Mouse (Mus musculus): ENCODE results near the gene Rplp0. TPM values are rescaled to one million over a fixed set of nuclear protein-coding genes. Genes with fewer than 3 reads are reported as not detected.
A peak's percentile ranks its signal among the peaks of the same experiment; 100 is the strongest.

Gene Rplp0
- polyA plus RNA-seq, 1 experiment: 3,361 TPM

DNA sequence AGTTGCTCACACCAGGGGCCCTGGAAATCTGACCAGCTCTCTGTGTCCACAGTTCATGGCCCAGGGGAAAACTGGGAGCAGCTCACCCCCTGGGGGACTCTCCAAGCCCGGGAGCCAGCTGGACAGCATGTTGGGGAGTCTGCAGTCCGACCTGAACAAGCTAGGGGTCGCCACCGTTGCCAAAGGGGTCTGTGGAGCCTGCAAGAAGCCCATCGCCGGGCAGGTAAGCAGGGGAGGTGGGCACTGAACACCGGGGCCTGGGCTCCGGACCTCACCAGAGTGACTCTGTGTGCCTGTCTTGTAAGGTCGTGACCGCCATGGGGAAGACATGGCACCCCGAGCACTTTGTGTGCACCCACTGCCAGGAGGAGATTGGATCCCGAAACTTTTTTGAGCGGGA, 7.5 kb upstream of the Rplp0 start:
- H3K4me2 ChIP-seq (ENCODE audit: low read depth): no peak overlapping the region
- TF ChIP-seq POLR2AphosphoS2 (IDR thresholded peaks at IDR 0.05; ENCODE audit: insufficient read length, low read depth) (no peak), USF1 (IDR thresholded peaks at IDR 0.05; ENCODE audit: low read depth) (no peak), POLR2A (IDR thresholded peaks at IDR 0.05; ENCODE audit: insufficient read length, low read depth) (no peak), MYOG (IDR thresholded peaks at IDR 0.05; ENCODE audit: control insufficient read depth in 1 of 3, insufficient read depth in 1 of 3, insufficient read length in 2 of 3, low read depth in 2 of 3) (no peak), MAX (IDR thresholded peaks at IDR 0.05; ENCODE audit: low read depth) (no peak), CEBPB (IDR thresholded peaks at IDR 0.05; ENCODE audit: insufficient read depth, poor library complexity, severe bottlenecking) (no peak), REST (IDR thresholded peaks at IDR 0.05; ENCODE audit: insufficient read depth, insufficient read length) (no peak), MYOD1 (IDR thresholded peaks at IDR 0.05; ENCODE audit: control insufficient read depth in 1 of 3, insufficient read length in 2 of 3, low read depth in 2 of 3) (no peak), TCF12 (IDR thresholded peaks at IDR 0.05; ENCODE audit: insufficient read depth, poor library complexity, severe bottlenecking) (no peak), E2F4 (IDR thresholded peaks at IDR 0.05; ENCODE audit: insufficient read depth) (no peak), TCF3 (IDR thresholded peaks at IDR 0.05; ENCODE audit: insufficient read length, low read depth) (no peak), SRF (IDR thresholded peaks at IDR 0.05; ENCODE audit: control insufficient read depth, insufficient read length, low read depth) (no peak)
- no peak overlapping the region for H3K4me3 ChIP-seq
- no peaks in the 10 kb centered on the region for H3K27me3 ChIP-seq (ENCODE audit: control insufficient read depth, insufficient read depth, insufficient read length)
- no peak overlapping the region for H3ac ChIP-seq (ENCODE audit: control insufficient read depth, insufficient read length)
- H3K79me2 ChIP-seq (ENCODE audit: control insufficient read depth, insufficient read depth): no peaks in the 10 kb centered on the region
- H3K36me3 ChIP-seq (ENCODE audit: control insufficient read depth, insufficient read depth): peaks cover 4% of the 10 kb centered on the region

GRCm38 (mm10) chr5:115553801-115554420, 5.4 kb upstream of the Rplp0 start:
- Histone ChIP-seq H3K79me2 (ENCODE audit: control insufficient read depth, insufficient read depth) (no peaks in the 10 kb centered on the region), H3K36me3 (ENCODE audit: control insufficient read depth, insufficient read depth) (no peaks in the 10 kb centered on the region)
- TF ChIP-seq MAX (IDR thresholded peaks at IDR 0.05; ENCODE audit: low read depth) (no peak), REST (IDR thresholded peaks at IDR 0.05; ENCODE audit: insufficient read depth, insufficient read length) (no peak), MYOD1 (IDR thresholded peaks at IDR 0.05; ENCODE audit: control insufficient read depth in 1 of 3, insufficient read length in 2 of 3, low read depth in 2 of 3) (no peak), CEBPB (IDR thresholded peaks at IDR 0.05; ENCODE audit: insufficient read depth, poor library complexity, severe bottlenecking) (no peak), E2F4 (IDR thresholded peaks at IDR 0.05; ENCODE audit: insufficient read depth) (no peak), POLR2AphosphoS2 (IDR thresholded peaks at IDR 0.05; ENCODE audit: insufficient read length, low read depth) (no peak), SRF (IDR thresholded peaks at IDR 0.05; ENCODE audit: control insufficient read depth, insufficient read length, low read depth) (no peak), MYOG (IDR thresholded peaks at IDR 0.05; ENCODE audit: control insufficient read depth in 1 of 3, insufficient read depth in 1 of 3, insufficient read length in 2 of 3, low read depth in 2 of 3) (no peak), TCF3 (IDR thresholded peaks at IDR 0.05; ENCODE audit: insufficient read length, low read depth) (no peak), TCF12 (IDR thresholded peaks at IDR 0.05; ENCODE audit: insufficient read depth, poor library complexity, severe bottlenecking) (no peak), USF1 (IDR thresholded peaks at IDR 0.05; ENCODE audit: low read depth) (no peak), POLR2A (IDR thresholded peaks at IDR 0.05; ENCODE audit: insufficient read length, low read depth) (no peak)

GRCm38 (mm10) chr5:115554536-115555291, 4.6 kb upstream of the Rplp0 start:
- H3K4me3 ChIP-seq: no peak overlapping the region
- H3K4me2 ChIP-seq (ENCODE audit: low read depth): no peak overlapping the region
- H3ac ChIP-seq (ENCODE audit: control insufficient read depth, insufficient read length): no peak overlapping the region
- H3K27me3 ChIP-seq (ENCODE audit: control insufficient read depth, insufficient read depth, insufficient read length): no peaks in the 10 kb centered on the region
- H3K79me2 ChIP-seq (ENCODE audit: control insufficient read depth, insufficient read depth): peaks cover 2% of the 10 kb centered on the region
- TF ChIP-seq USF1 (IDR thresholded peaks at IDR 0.05; ENCODE audit: low read depth) (no peak), TCF3 (IDR thresholded peaks at IDR 0.05; ENCODE audit: insufficient read length, low read depth) (no peak), MYOD1 (IDR thresholded peaks at IDR 0.05; ENCODE audit: control insufficient read depth in 1 of 3, insufficient read length in 2 of 3, low read depth in 2 of 3) (no peak), CEBPB (IDR thresholded peaks at IDR 0.05; ENCODE audit: insufficient read depth, poor library complexity, severe bottlenecking) (no peak), MYOG (IDR thresholded peaks at IDR 0.05; ENCODE audit: control insufficient read depth in 1 of 3, insufficient read depth in 1 of 3, insufficient read length in 2 of 3, low read depth in 2 of 3) (no peak), TCF12 (IDR thresholded peaks at IDR 0.05; ENCODE audit: insufficient read depth, poor library complexity, severe bottlenecking) (no peak), E2F4 (IDR thresholded peaks at IDR 0.05; ENCODE audit: insufficient read depth) (no peak), SRF (IDR thresholded peaks at IDR 0.05; ENCODE audit: control insufficient read depth, insufficient read length, low read depth) (no peak), MAX (IDR thresholded peaks at IDR 0.05; ENCODE audit: low read depth) (no peak), POLR2A (IDR thresholded peaks at IDR 0.05; ENCODE audit: insufficient read length, low read depth) (no peak), POLR2AphosphoS2 (IDR thresholded peaks at IDR 0.05; ENCODE audit: insufficient read length, low read depth) (no peak), REST (IDR thresholded peaks at IDR 0.05; ENCODE audit: insufficient read depth, insufficient read length) (no peak)
- no peaks in the 10 kb centered on the region for H3K36me3 ChIP-seq (ENCODE audit: control insufficient read depth, insufficient read depth)

More at GRCm38 (mm10) chr5:115553801-115554420, 5.4 kb upstream of the Rplp0 start:
- H3K4me3 ChIP-seq: no peak overlapping the region
- no peak overlapping the region for H3K4me2 ChIP-seq (ENCODE audit: low read depth)
- H3K27me3 ChIP-seq (ENCODE audit: control insufficient read depth, insufficient read depth, insufficient read length): no peaks in the 10 kb centered on the region
- H3ac ChIP-seq (ENCODE audit: control insufficient read depth, insufficient read length): no peak overlapping the region

DNA sequence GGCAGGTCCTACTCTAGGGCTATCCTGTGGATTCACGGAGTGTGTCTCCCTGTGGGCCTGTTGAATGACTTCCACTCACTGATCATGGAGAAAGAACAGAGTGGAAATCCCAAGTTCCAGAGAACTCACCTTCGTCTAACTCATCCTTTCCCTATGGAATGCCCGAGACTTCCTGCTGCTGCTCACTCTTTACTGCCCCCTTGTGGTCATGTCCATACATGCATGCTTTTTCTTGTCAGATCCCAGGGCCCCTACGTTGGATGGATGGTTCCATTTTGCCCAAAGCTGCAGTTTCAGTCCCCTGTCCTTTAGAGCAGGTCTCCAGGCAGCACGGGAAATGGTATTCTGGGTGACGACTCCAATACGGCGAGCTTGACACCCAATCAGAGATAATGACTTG, 3.0 kb upstream of the Rplp0 start:
- H3K79me2 ChIP-seq (ENCODE audit: control insufficient read depth, insufficient read depth): peaks cover 17% of the 10 kb centered on the region
- no peak overlapping the region for H3K4me2 ChIP-seq (ENCODE audit: low read depth)
- no peaks in the 10 kb centered on the region for H3K27me3 ChIP-seq (ENCODE audit: control insufficient read depth, insufficient read depth, insufficient read length)
- no peak overlapping the region for H3K4me3 ChIP-seq
- TF ChIP-seq E2F4 (IDR thresholded peaks at IDR 0.05; ENCODE audit: insufficient read depth) (no peak), POLR2A (IDR thresholded peaks at IDR 0.05; ENCODE audit: insufficient read length, low read depth) (no peak), POLR2AphosphoS2 (IDR thresholded peaks at IDR 0.05; ENCODE audit: insufficient read length, low read depth) (peak; percentile 24)
- H3K36me3 ChIP-seq (ENCODE audit: control insufficient read depth, insufficient read depth): peaks cover 8% of the 10 kb centered on the region
- H3ac ChIP-seq (ENCODE audit: control insufficient read depth, insufficient read length): no peak overlapping the region
